Mouse (Mus musculus): ENCODE measurements at regions not wholly inside any gene's neighbourhood (a gene's known extent, or its start where the extent isn't known, plus 50 kb on each side); places are given as distances from the start of the nearest gene placed in this dataset.

DNA sequence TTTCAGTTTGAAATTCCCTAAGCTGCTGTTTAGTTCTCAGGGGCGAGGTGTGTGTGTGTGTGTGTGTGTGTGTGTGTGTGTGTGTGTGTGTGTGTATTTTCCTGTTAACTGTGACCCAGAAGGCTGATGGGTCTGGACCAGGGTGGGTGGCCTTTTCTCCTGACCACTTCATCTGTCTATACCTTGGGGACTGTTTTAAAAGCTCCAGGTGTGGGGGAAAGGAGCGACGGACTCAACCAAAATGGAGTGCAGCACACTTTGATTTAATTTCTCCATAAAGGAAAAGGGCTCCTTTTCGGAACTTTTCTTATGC lies 103.9 kb downstream of the Zfp281 start:
- Histone ChIP-seq H3K36me3 (ENCODE audit: insufficient read depth) (no peaks in the 10 kb centered on the region), H3K4me3 (ENCODE audit: low read depth, low read length) (no peak overlapping the region), H3K27me3 (ENCODE audit: insufficient read depth, low read length) (no peaks in the 10 kb centered on the region), H3K27ac (ENCODE audit: low read depth, low read length) (no peak overlapping the region), H3K9ac (no peak overlapping the region), H3K4me2 (ENCODE audit: low read depth) (no peak overlapping the region), H3K4me1 (ENCODE audit: insufficient read depth) (no peaks in the 10 kb centered on the region), H3K9me3 (ENCODE audit: low read length) (no peaks in the 10 kb centered on the region)
- 80% methylated on average over 4 of the region's 4 CpGs for WGBS
- no peak for DNase-seq
- no peak for TF ChIP-seq CTCF (IDR thresholded peaks at IDR 0.05; ENCODE audit: low read depth)
- ATAC-seq = no peak

DNA sequence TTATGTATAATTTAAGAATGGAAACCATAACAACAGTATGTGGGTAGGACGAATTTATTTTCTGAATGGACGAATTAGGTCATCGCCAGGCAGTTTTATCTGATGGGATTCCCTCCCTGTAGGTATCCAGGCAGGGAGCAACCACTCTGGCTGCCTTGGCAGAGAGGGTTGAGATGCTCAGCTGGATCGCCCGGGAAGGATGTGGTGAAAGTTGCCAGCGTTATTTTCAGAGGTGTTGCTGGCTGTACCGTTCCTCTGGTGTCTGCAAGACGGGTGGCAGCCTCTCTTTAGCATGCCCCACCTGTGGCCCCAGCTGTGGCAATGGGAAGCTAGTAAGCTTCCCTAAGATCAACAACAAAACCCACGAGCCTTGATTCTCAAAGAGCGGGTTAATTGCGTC lies 105.9 kb downstream of the Zfp281 start:
- DNase-seq (no peak), ATAC-seq (peak; percentile 27; the same call in 1 of the 2 replicates)

DNA sequence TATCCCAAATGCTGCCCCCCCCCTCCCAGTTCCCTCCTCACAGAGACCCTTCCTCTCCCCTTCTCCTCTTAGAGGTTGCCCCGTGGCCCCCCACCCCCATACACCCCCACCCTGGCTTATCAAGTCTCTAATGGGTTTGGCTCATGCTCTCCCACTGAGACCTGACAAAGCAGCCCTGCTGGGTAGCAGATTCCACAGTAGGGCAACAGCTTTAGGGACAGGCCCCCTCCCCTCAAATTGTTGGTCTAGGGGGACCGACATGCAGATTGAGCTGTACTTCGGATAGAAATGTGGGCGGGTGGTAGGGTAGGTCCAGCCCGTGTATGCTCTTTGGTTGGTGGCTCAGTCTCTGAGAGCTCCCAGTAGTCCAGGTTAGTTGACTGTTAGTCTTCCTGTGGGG lies 113.3 kb downstream of the Zfp281 start:
- no peaks in the 10 kb centered on the region for H3K27me3 ChIP-seq (ENCODE audit: insufficient read depth, low read length)
- 23% methylated on average over 5 of the region's 5 CpGs for WGBS
- H3K4me3 ChIP-seq (ENCODE audit: low read depth, low read length) = no peak overlapping the region
- H3K4me2 ChIP-seq (ENCODE audit: low read depth) = no peak overlapping the region
- no peak overlapping the region for H3K9ac ChIP-seq
- no peak for DNase-seq
- no peak for ATAC-seq
- no peaks in the 10 kb centered on the region for H3K4me1 ChIP-seq (ENCODE audit: insufficient read depth)
- H3K36me3 ChIP-seq (ENCODE audit: insufficient read depth) = no peaks in the 10 kb centered on the region
- H3K9me3 ChIP-seq (ENCODE audit: low read length) = no peaks in the 10 kb centered on the region
- no peak for TF ChIP-seq CTCF (IDR thresholded peaks at IDR 0.05; ENCODE audit: low read depth)
- no peak overlapping the region for H3K27ac ChIP-seq (ENCODE audit: low read depth, low read length)

More for the DNA sequence above, 105.9 kb downstream of the Zfp281 start:
- no peak for TF ChIP-seq CTCF (IDR thresholded peaks at IDR 0.05; ENCODE audit: low read depth)
- Histone ChIP-seq H3K36me3 (ENCODE audit: insufficient read depth) (no peaks in the 10 kb centered on the region), H3K9ac (no peak overlapping the region), H3K9me3 (ENCODE audit: low read length) (no peaks in the 10 kb centered on the region), H3K4me1 (ENCODE audit: insufficient read depth) (no peaks in the 10 kb centered on the region), H3K4me3 (ENCODE audit: low read depth, low read length) (no peak overlapping the region), H3K27ac (ENCODE audit: low read depth, low read length) (no peak overlapping the region), H3K4me2 (ENCODE audit: low read depth) (no peak overlapping the region), H3K27me3 (ENCODE audit: insufficient read depth, low read length) (no peaks in the 10 kb centered on the region)
- 56% methylated on average over 11 of the region's 11 CpGs for WGBS

DNA sequence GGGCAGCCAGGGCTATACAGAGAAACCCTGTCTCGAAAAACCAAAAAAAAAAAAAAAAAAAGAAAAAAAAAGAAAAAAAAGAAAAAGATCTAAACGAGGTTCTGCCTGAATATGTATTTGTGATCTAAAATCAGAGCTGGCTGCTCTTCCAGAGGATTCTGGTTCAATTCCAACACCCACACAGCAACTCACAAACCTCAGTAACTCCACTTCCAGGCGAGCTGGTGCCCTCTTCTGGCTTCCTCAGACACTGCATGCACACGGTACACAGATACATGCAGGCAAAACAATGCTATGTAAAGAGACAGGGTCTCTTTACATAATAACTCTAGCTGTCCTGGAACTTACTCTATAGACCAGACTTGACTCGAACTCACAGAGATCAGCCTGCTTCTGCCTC lies 114.8 kb downstream of the Zfp281 start:
- no peak overlapping the region for H3K9ac ChIP-seq
- TF ChIP-seq CTCF (IDR thresholded peaks at IDR 0.05; ENCODE audit: low read depth) = peak; percentile 62
- no peaks in the 10 kb centered on the region for H3K4me1 ChIP-seq (ENCODE audit: insufficient read depth)
- no peaks in the 10 kb centered on the region for H3K27me3 ChIP-seq (ENCODE audit: insufficient read depth, low read length)
- peak; percentile 75 for DNase-seq
- peak; percentile 36; the same call in 1 of the 2 replicates for ATAC-seq
- H3K27ac ChIP-seq (ENCODE audit: low read depth, low read length) = no peak overlapping the region
- H3K4me2 ChIP-seq (ENCODE audit: low read depth) = no peak overlapping the region
- H3K4me3 ChIP-seq (ENCODE audit: low read depth, low read length) = no peak overlapping the region
- H3K36me3 ChIP-seq (ENCODE audit: insufficient read depth) = no peaks in the 10 kb centered on the region
- WGBS = 69% methylated on average over 5 of the region's 5 CpGs
- H3K9me3 ChIP-seq (ENCODE audit: low read length) = no peaks in the 10 kb centered on the region

DNA sequence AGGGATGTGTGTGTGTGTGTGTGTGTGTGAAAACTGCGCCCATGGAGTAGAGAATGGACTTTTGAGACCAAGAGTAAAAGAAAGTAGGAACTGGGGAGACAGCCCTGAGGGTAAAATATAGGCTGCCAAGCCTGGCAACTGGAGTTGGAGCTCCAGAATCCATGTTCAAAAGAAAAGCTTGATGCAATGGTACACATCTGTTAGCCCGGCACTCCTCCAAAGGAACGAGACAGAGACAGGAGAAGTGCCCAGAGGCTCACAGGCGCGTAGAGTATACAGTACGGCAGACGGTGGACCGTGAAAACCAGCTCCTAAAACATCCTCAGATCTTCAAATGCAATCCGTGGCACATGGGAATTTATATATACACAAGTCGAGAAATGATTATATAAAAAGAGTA lies 116.4 kb downstream of the Zfp281 start:
- TF ChIP-seq CTCF (IDR thresholded peaks at IDR 0.05; ENCODE audit: low read depth) = no peak
- H3K4me3 ChIP-seq (ENCODE audit: low read depth, low read length) = no peak overlapping the region
- H3K4me2 ChIP-seq (ENCODE audit: low read depth) = no peak overlapping the region
- no peak overlapping the region for H3K9ac ChIP-seq
- H3K27ac ChIP-seq (ENCODE audit: low read depth, low read length) = no peak overlapping the region
- ATAC-seq (no peak; the same call in 1 of the 2 replicates), DNase-seq (no peak)
- 91% methylated on average over 10 of the region's 10 CpGs for WGBS
- H3K9me3 ChIP-seq (ENCODE audit: low read length) = no peaks in the 10 kb centered on the region
- no peaks in the 10 kb centered on the region for H3K4me1 ChIP-seq (ENCODE audit: insufficient read depth)
- H3K27me3 ChIP-seq (ENCODE audit: insufficient read depth, low read length) = no peaks in the 10 kb centered on the region
- no peaks in the 10 kb centered on the region for H3K36me3 ChIP-seq (ENCODE audit: insufficient read depth)

DNA sequence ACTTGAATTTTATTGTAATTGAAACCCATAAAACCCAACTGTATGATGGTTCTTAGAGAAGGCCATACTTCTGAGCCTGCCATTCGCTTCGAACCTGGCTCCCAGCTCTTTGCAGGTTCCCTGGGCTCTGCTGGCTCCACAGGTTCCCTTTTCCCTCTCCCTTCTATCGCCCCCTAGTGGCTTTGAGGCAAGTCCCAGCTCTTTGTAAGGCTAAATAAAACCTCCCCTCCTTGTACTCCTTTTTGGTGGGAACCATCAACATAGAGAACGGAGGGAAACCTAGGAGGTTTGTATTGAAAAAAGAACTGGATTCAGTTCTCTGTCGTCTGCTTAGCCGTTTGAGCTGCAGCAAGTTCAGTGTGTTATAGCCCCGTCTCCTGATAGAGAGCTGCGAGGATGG lies 124.5 kb downstream of the Zfp281 start:
- Histone ChIP-seq H3K4me2 (ENCODE audit: low read depth) (no peak overlapping the region), H3K9ac (no peak overlapping the region), H3K27ac (ENCODE audit: low read depth, low read length) (no peak overlapping the region), H3K9me3 (ENCODE audit: low read length) (no peaks in the 10 kb centered on the region), H3K27me3 (ENCODE audit: insufficient read depth, low read length) (no peaks in the 10 kb centered on the region), H3K36me3 (ENCODE audit: insufficient read depth) (no peaks in the 10 kb centered on the region), H3K4me1 (ENCODE audit: insufficient read depth) (no peaks in the 10 kb centered on the region), H3K4me3 (ENCODE audit: low read depth, low read length) (no peak overlapping the region)
- no peak for ATAC-seq
- peak; percentile 44 for DNase-seq
- TF ChIP-seq CTCF (IDR thresholded peaks at IDR 0.05; ENCODE audit: low read depth) = peak; percentile 61
- WGBS = 53% methylated on average over 8 of the region's 8 CpGs

DNA sequence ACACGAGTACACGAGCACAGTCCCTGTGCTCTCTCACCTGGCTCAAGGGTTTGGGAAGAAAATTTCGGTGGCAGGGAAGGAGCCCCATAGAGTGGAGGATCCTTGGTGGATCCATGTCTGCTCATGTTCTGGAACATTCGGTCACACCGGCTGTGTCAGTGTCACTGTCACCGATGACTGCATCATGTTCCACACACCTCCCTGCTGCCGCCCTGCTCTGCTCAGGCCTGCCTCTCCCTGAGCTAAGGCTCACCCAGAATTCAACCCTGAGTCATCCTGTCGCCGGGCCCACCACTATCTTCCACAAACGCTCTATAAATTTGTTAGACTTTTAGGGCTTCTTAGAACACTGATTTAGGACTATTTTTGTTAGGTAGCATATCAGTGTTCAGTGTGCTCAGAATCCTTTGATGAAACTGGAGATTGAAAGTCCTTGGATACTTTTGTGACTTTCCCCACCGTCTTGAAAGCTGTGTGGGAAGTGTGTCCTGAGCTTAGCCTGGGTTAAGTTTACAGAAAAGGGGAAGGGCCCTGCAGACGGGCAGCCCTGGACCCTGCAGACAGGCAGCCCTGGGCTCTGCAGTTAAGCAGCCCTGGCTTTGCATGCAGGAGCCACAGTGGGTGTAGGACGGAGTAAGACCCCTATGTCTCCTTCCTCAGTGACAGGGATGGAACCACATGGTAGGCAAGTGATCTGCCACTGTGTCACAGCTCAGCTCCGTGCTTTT lies 126.9 kb downstream of the Zfp281 start:
- no peak overlapping the region for H3K9ac ChIP-seq
- no peaks in the 10 kb centered on the region for H3K4me1 ChIP-seq (ENCODE audit: insufficient read depth)
- H3K4me3 ChIP-seq (ENCODE audit: low read depth, low read length) = no peak overlapping the region
- no peaks in the 10 kb centered on the region for H3K9me3 ChIP-seq (ENCODE audit: low read length)
- no peak for DNase-seq
- H3K27ac ChIP-seq (ENCODE audit: low read depth, low read length) = no peak overlapping the region
- no peak for ATAC-seq
- no peaks in the 10 kb centered on the region for H3K36me3 ChIP-seq (ENCODE audit: insufficient read depth)
- no peak overlapping the region for H3K4me2 ChIP-seq (ENCODE audit: low read depth)
- WGBS = 83% methylated on average over 14 of the region's 14 CpGs
- H3K27me3 ChIP-seq (ENCODE audit: insufficient read depth, low read length) = no peaks in the 10 kb centered on the region
- no peak for TF ChIP-seq CTCF (IDR thresholded peaks at IDR 0.05; ENCODE audit: low read depth)
